In the genomic region with DNA sequence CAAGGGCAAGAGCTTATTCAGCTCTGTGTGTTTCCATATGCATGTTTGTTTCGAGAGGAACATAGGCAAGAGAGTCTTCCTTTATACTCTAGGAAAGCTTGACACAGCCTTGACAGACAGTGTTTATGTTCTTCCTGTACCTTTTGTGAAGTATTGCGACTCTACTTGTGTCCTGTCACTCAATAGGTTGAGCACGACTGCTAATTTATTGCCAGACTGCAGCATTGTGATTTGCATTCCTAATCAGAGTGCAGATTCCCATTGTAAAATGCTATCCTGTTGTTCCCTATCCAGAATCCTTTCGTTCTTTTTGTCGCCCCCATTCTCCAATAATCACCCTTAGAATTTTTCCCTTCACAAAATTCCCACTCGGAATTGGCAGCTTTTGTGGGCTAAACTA, we compare ENCODE assay signal across 13 mouse cellular contexts. TPM values are rescaled to one million over a fixed set of nuclear protein-coding genes. Genes with fewer than 3 reads are reported as not detected.
A peak's percentile ranks its signal among the peaks of the same experiment; 100 is the strongest.
DNase-seq lines count a peak whose midpoint lies in the region; ATAC-seq lines count a peak whose summit lies in the region.
"Had no signal": no experiment of that assay in that cellular context is flagged by ENCODE, and none has a peak within 500 bp of the region (broad histone marks: within the 10 kb centered on the region; RNA-seq: fewer than 3 reads in every experiment).

No protein-coding gene starts in this region.

- H3K4me2 ChIP-seq in forebrain, embryonic 16.5 days (ENCODE audit: low read length): peak overlapping the region; percentile 55
- peak overlapping the region; percentile 50 for H3K4me2 ChIP-seq in midbrain, embryonic 12.5 days (replicated peaks)

- H3K4me3 ChIP-seq in forebrain, embryonic 16.5 days (replicated peaks; ENCODE audit: low read length): peak overlapping the region; percentile 74
- H3K4me3 ChIP-seq in midbrain, embryonic 12.5 days: peak overlapping the region; percentile 51
- no peak overlapping the region for H3K4me3 ChIP-seq in heart, embryonic 10.5 days
- H3K4me3 ChIP-seq: limb, embryonic 13.5 days had no signal

- H3K4me1 ChIP-seq in forebrain, embryonic 16.5 days (replicated peaks; ENCODE audit: control insufficient read depth, insufficient read depth, low read length): peaks cover 3% of the 10 kb centered on the region; the same call in 1 of the 2 replicates
- H3K4me1 ChIP-seq in midbrain, embryonic 12.5 days: peaks cover 10% of the 10 kb centered on the region
- no peaks in the 10 kb centered on the region for H3K4me1 ChIP-seq in heart, embryonic 10.5 days
- H3K4me1 ChIP-seq: embryonic facial prominence, embryonic 13.5 days; heart, embryonic 12.5 days; limb, embryonic 13.5 days had no signal

- H3K27me3 ChIP-seq in forebrain, embryonic 16.5 days (replicated peaks; ENCODE audit: control insufficient read depth, insufficient read depth, low read length): no peaks in the 10 kb centered on the region
- no peaks in the 10 kb centered on the region for H3K27me3 ChIP-seq in midbrain, embryonic 12.5 days
- H3K27me3 ChIP-seq in heart, embryonic 10.5 days (ENCODE audit: insufficient read depth, poor library complexity, severe bottlenecking): no peaks in the 10 kb centered on the region
- H3K27me3 ChIP-seq: embryonic facial prominence, embryonic 13.5 days; heart, embryonic 12.5 days; limb, embryonic 13.5 days had no signal

- ATAC-seq in forebrain, embryonic 16.5 days: peak; percentile 54
- peak; percentile 61 for ATAC-seq in midbrain, embryonic 12.5 days (ENCODE audit: low FRiP score, low read depth)
- ATAC-seq: inflammation-experienced regulatory T-cells, adult 6 months had no signal

- H3K9me3 ChIP-seq in forebrain, embryonic 16.5 days (ENCODE audit: control insufficient read depth, low read length): no peaks in the 10 kb centered on the region
- no peaks in the 10 kb centered on the region for H3K9me3 ChIP-seq in midbrain, embryonic 12.5 days
- no peaks in the 10 kb centered on the region for H3K9me3 ChIP-seq in heart, embryonic 10.5 days
- H3K9me3 ChIP-seq: embryonic facial prominence, embryonic 13.5 days; heart, embryonic 12.5 days; limb, embryonic 13.5 days had no signal

- peak; percentile 44 for DNase-seq in cerebellum, adult 8-10 months
- no peak for DNase-seq in cerebellum, postnatal 4 days (ENCODE audit: low spot score in 2 of 2)
- peak; percentile 64 for DNase-seq in brain, adult 2 months (ENCODE audit: low read depth, low spot score)
- no peak for DNase-seq in testis, postnatal 14 days (ENCODE audit: low spot score)
- DNase-seq in adrenal gland, adult 2 months: no peak
- no peak for DNase-seq in heart, embryonic 10.5 days (ENCODE audit: low spot score)
- DNase-seq: thymus, adult 18-20 months had no signal

- no peaks in the 10 kb centered on the region for H3K36me3 ChIP-seq in forebrain, embryonic 16.5 days (ENCODE audit: control insufficient read depth, insufficient read depth)
- H3K36me3 ChIP-seq in midbrain, embryonic 12.5 days: no peaks in the 10 kb centered on the region
- no peaks in the 10 kb centered on the region for H3K36me3 ChIP-seq in heart, embryonic 10.5 days
- H3K36me3 ChIP-seq: embryonic facial prominence, embryonic 13.5 days; heart, embryonic 12.5 days; limb, embryonic 13.5 days had no signal

- peak overlapping the region; percentile 53 for H3K9ac ChIP-seq in forebrain, embryonic 16.5 days (replicated peaks; ENCODE audit: low read depth, low read length)
- H3K9ac ChIP-seq in midbrain, embryonic 12.5 days (replicated peaks): peak overlapping the region; percentile 34; the same call in 1 of the 2 replicates
- H3K9ac ChIP-seq: embryonic facial prominence, embryonic 13.5 days; heart, embryonic 12.5 days; limb, embryonic 13.5 days had no signal

- peak overlapping the region; percentile 100 for H3K27ac ChIP-seq in forebrain, embryonic 16.5 days (ENCODE audit: low read length)
- H3K27ac ChIP-seq in midbrain, embryonic 12.5 days (replicated peaks): peak overlapping the region; percentile 95
- H3K27ac ChIP-seq in heart, embryonic 10.5 days: no peak overlapping the region
- H3K27ac ChIP-seq: embryonic facial prominence, embryonic 13.5 days; limb, embryonic 13.5 days had no signal

- WGBS in forebrain, embryonic 16.5 days: 3% methylated on average over 6 of the region's 6 CpGs
- WGBS in midbrain, embryonic 12.5 days: 12% methylated on average over 6 of the region's 6 CpGs
- 67% methylated on average over 6 of the region's 6 CpGs for WGBS in heart, embryonic 10.5 days

RNA-seq across cellular contexts. Expression of a gene that starts 0.6 kb away (rescaled TPM):
- 739 and 853 TPM in 2 replicates for polyA plus RNA-seq in forebrain, embryonic 16.5 days (2015; fragmentation: Nextera tagmentation; extraction: Ambion mirVana)
- 210 and 249 TPM in 2 replicates for polyA plus RNA-seq in midbrain, embryonic 12.5 days (2016; fragmentation: Nextera tagmentation; extraction: Ambion mirVana)
- total RNA-seq in adrenal gland, adult 2 months (2021): 1 to 10 TPM; 5.2 to 7.3 TPM
- polyA plus RNA-seq in adrenal gland, adult 2 months (2012; rRNA removed): 0.11 and 0.16 TPM in 2 replicates
- 6.3 and 11.3 TPM in 2 replicates for polyA plus RNA-seq in heart, embryonic 10.5 days (2016; fragmentation: Nextera tagmentation; extraction: Ambion mirVana)

Comparison
In these comparisons a context has a peak if more than half of its experiments do, and no peak if none do; other contexts are left out.
1. DNase-seq: peak in cerebellum, adult 8-10 months (single experiment) and brain, adult 2 months (single experiment); none in cerebellum, postnatal 4 days (0 of 2), testis, postnatal 14 days (single experiment), adrenal gland, adult 2 months (single experiment) and heart, embryonic 10.5 days (single experiment).
2. RNA of a gene that starts 0.6 kb away (polyA plus RNA-seq): 739 to 853 TPM in forebrain, embryonic 16.5 days and 210 to 249 TPM in midbrain, embryonic 12.5 days; 6.3 to 11.3 TPM in heart, embryonic 10.5 days and 0.11 to 0.16 TPM in adrenal gland, adult 2 months; every median in the first group is over 10 times any median in the second.